Mouse (Mus musculus): ENCODE results near the gene Lrrk1.

Gene Lrrk1

DNA sequence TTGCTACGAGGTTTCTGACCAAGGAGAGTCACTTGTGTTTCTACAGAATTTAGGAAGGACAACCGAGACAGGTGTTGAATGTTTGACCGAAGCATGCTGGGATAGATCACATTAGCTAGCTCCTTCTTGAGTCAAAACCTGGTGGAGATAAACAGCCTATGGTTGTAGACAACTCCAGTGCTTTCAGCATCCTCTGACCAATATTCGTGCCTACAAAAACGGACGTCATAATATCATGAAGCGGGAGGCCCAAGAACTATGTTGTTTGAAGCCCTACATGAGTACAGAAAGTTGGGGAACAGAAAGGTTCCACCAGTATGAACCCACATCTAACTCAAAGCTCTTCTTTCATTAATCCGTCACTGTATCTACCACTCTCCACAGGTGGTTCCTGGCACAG is 3.3 kb downstream of the Lrrk1 start:
- no peak for DNase-seq (ENCODE audit: low spot score in 2 of 2)

DNA sequence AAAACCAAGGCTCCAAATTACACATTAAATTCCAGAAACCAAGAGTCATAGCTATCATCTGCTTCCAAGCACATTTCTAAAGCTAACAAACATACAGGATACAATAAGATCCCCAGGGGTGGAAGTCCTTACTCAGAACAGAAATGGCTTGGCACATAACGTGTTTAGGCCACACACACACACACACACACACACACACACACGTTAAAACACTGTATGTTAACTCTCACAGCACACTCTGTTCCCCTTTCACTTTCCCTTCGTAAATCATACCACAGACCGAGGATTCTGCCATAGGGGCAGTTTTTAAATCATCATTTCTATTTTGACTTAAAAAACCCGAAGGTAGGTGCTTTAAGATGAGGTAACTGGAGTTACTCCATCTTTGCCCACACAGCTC is 3.9 kb downstream of the Lrrk1 start:
- DNase-seq (ENCODE audit: low spot score in 2 of 2) = no peak

DNA sequence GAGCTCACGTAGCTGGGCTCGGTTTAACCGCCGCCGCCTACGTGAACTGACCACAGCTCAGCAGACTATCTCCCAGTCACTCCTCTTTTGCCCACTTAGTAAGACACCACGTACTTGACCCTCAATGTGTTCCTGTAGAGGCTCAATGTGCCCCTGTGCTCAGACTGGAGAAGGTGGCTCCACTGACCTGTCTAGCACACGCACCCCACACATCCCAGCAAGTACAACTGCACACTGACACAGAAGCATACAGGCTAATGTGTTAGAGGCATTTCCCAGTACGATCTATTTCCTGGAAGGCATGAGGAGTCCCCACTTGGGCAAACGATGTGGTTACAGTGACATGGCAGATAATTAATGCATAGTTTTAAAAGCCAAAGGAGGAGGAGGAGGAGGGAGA is 11.6 kb downstream of the Lrrk1 start:
- DNase-seq (ENCODE audit: low spot score in 2 of 2) = no peak

DNA sequence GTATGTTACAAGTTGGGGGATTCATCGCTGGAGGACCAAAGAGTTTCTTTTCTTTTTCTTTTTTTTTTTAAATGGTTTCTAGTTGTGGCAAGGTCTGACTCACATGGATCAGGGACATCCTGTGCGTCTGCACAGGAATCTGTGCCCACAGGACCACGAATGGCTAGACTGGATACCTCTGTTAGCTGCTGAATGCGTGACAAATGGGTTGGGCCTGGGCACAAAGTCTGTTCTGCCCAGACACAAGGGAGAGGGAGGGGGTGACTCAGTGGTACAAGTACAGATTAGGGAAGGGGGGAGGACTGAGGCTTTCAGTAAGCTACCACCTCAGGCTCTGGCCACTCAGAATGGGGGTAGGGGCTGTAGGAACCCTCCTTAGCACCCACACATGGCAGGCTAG is 12.4 kb downstream of the Lrrk1 start:
- no peak for DNase-seq (ENCODE audit: low spot score in 2 of 2)

DNA sequence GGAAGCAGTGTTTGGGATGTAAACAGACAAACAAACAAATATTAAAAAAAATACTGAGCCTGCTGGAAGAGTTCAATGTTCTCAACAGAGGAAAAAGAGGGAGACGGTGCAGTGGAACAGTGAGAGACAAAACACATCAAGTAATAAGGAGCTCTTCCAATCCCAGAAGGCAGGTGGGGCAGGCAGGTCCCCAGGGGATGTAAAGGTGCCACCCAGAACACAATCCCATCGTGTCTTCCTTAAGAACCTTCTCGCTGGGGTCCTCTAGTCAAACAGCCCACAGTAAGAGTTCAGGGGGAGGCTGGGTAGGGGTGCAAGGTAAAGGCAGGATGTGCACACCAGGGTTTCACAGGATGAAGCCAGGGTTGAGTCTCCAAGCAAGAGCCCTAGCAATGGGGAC is 14.8 kb downstream of the Lrrk1 start:
- no peak for DNase-seq (ENCODE audit: low spot score in 2 of 2)

DNA sequence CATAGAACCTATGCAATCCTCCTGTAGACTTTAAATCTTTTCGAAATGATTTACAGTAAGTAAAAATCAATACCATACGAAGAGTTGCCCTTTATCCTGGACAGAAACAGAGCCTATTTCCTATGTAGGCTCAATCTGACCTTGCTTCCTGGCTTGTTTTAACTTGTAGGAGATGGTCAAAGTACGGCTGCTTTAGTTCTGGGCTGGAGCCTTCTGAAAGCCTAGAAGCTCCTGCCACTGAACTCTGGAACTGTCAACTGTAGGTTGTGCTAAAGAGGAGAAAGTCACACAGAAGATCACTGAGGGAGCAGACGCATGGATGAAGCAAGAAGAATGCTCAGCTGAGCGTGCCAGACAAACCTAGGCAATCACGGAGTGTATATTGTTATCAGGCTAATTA is 17.2 kb downstream of the Lrrk1 start:
- no peak for DNase-seq (ENCODE audit: low spot score in 2 of 2)

DNA sequence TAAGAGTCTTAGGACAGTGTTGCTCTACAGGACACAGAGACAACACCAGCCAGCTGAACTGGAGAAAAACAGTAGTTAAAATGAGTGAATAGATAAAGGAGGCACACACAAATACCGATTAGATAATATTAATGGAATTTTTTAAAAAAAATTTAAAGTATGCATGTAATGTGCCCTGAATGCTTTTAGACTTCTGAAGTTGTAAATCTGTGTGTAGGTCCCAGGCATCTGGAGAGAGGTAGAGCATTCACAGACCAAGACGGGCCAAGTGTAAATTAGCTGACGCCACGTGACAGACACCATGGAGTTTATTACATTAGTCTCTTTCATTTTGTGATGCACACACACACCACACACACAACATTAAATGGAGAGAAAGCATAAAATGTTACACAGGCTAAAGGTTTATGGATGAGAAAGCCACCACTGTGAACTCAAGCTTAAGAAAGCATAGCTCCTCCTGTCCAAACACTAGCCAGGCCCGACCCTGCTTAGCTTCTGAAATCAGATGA is 18.2 kb downstream of the Lrrk1 start:
- no peak for DNase-seq (ENCODE audit: low spot score in 2 of 2)

DNA sequence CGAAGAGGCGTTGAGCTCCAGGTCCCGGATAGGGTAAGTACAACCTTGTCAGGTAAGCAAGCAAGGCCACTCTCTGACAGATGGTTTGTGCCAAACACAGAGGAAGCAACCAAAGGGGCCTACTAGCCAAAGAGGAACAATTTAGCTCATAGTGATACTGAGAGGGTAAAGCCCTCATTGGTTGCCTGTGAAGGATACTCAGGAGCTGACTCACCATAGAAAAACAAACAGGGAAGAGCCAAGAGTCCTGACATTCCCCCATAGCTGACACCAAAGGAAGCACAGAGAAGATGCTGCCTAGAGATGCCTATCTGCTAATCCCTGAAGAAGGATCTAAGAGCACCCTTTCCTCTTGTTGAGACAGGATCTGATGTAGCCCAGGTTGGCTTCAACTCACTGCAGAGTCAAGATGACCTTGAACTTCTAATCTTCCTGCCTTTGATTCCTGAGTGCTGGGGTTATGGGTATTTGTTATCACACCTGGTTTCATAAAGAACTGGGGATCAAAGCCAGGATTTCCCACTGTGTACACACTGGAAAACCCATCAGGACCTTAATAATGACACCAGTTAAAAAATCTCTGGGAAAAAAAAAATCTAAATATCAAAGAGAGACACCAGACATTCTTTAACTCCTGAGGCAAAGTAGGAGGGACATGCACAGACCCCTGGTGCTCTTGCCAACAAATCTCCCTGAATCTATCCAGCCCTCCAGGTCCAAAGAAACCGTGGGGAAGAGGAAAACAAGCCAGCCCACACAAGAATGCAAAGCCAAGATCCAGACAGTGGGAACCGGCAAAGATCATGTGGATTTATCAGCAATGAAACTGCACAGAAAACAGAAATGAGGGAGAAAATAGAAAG is 18.8 kb downstream of the Lrrk1 start:
- DNase-seq (ENCODE audit: low spot score in 2 of 2) = no peak

DNA sequence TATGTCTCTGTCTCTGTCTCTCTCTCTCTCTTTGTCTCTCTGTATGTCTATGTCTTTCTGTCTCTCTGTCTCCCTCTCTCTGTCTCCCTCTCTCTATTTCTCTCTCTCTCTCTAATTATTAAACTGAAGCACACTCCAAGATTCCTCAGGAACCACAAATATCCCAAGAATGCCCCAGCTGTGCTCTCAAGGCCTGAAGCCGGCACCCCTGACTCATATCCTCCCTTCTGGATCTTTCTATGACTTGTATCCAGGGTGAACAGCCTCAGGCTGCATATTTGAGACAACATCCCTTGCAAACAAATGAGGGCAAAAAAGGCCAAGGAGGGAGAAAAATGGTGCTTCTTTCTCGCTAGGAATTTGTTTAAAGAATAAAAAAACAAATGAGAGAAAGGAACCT is 22.2 kb downstream of the Lrrk1 start, which contains the start of gene Gm10974:
Gene Gm10974, plus strand, starts transcription at position 2 of the 400 bp plus-strand sequence.
- DNase-seq (ENCODE audit: low spot score in 2 of 2) = no peak

DNA sequence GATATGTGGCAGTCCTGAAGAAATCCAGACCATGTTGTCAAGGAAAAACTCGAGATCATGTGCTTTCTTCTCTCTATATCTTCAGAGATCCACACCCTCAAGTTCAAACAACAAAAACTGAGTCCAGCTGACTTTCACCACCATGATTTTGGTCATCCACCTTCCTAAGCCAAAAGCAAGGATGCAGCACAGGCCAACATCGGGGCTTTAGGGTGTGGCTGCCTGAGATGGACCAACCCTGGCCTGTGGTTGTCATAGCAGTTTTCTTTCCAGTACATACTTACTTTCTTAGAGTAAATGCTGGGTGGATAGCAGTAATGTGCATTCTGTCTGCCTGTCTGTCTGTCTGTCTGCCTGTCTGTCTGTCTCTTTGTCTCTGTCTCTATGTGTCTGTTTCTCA is 22.7 kb downstream of the Lrrk1 start:
- DNase-seq (ENCODE audit: low spot score in 2 of 2) = no peak

DNA sequence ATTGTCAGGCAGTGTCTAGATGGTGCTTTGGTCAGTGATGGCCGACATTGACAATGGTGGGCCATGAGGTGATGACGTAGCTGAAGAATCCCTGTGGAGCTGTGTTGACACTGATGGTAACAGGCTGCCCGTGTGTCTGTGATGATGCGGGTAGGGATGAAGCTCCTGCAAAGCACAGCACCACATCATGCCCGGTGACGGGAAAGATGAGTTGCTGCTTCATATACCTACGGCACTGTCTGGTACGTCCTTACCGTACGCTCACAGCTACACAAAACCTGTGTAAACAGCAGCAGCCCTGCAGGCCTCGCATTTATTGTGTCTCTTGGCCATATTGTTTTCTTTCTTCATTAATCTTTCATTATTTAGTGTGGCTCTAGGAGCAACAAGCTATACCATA is 23.7 kb downstream of the Lrrk1 start:
- DNase-seq (ENCODE audit: low spot score in 2 of 2) = no peak

DNA sequence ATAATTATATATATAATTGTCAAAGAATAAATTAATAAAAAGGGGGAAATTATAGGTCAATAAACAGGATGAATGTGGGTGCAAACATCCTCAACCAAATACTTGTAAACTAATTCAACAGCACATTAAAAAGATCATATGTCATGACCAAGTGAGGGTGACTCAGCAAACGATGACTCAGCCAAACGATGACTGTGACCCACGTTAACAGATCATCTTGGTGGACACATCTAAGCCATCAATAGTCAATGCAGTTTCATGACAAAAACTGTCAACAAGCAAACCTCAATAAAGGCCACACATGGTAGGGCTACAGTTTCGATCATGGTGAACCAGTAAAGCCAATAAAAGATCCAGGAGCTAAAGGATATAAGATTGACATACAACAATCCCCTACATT is 29.1 kb downstream of the Lrrk1 start:
- no peak for DNase-seq (ENCODE audit: low spot score in 2 of 2)

DNA sequence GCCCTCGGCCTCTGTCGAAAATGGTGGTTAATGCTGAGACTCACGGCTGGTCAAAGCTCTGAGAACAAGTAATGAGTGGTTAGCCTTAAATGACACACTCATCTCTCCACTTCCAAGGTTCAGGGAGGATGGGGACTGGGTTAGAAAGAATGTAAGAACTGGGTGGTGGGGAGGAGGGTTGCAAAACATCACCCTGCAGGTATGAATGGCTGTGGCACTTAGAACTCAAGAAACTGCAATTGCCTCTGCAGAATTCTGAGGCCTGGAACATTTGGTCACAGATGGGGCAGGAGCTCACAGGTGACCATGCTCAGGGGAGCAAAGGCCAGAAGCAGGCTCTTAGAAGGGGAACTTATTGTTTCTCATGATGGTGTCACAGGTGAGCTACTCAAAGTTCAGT is 29.7 kb downstream of the Lrrk1 start:
- DNase-seq (ENCODE audit: low spot score in 2 of 2) = no peak

DNA sequence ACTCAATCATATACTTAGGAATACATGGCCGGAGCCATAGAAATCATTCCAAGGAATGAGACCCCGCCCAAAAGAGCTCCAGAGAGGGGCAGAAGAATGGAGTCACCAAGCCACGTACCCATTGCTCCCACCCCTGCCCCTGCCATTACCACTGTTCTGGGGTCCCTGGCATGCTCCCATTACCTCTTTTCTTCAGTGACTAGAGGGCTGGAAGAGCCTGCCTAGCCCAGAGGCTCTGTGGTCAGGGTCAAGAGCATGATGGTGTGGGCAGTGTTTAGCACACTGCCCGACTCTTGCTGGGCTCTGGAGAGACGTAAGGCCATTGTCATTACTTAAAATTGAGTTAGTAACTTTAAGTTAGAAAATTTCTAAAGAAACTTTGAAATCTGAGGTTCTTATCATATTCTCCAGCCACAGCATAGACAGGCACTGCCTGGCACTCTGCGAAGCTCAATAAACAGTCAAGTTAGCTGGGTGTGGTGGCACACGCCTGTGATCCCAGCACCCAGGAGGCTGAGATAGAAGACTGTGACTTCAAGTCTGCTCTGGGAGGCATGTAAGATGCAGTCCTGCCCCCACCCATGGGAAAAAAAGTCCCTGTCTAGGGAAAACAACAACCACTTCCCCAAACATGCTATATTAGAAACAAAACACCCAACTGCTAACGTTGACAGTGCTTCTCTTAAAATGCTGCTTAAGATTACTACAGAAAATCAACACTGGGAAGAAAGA is 32.2 kb downstream of the Lrrk1 start:
- no peak for DNase-seq (ENCODE audit: low spot score in 2 of 2)

DNA sequence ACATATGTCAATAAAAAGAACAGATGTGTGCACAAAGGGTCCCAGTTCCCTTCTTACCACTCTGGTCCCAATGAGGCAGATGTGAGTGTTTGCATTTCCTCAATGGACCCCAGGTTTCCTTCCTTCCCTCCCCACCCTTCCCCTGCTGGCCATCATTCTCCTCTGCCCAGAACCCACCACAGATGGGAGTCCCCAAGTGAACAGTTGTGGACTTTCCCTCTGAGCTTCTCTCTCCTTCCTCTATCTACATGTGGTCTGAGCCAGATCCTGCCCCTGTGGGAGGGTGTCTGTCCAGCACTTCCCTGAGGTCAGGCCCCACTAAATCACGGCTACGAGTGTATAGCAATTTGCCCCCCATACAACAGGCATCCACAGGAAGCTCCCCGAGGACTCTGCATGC is 33.2 kb downstream of the Lrrk1 start:
- DNase-seq (ENCODE audit: low spot score in 2 of 2) = no peak

DNA sequence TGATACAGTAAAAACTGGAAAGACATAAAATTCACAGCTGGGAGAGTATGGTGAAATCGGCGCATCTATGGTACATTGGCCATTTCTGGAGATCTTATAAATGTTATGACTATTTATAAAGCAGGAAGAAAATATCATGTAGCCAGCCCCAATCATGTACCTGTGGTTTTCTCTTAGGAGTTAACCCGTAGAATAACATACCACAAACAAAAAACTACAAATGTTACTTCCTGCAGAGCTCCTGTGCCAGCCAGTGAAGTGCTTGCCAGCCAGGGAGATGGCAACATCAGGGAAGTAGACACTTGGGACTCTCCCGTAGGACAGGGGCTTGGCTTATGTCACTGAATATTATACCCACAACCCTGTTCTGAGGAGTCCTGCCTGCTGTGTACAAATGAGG is 37.1 kb downstream of the Lrrk1 start:
- no peak for DNase-seq (ENCODE audit: low spot score in 2 of 2)

DNA sequence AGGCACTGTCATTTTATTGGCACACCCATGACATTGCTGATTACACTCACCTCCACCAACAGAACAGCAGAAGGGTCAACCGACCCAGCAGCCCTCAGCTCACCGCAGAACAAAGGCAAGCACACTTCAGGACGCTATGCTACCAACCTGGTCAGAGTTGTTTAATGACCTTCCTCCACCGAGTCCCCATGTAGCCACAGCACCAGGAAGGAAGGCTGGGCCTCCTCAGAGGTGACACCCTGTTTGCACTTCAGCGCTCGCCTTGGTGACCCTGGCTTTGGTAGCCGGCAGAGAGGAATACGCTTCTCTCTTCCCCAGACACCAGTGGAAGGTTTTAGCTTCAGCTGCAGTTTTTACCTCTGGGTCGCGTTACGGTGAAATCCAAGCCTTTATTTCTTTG is 38.5 kb downstream of the Lrrk1 start:
- DNase-seq (ENCODE audit: low spot score in 2 of 2) = no peak

DNA sequence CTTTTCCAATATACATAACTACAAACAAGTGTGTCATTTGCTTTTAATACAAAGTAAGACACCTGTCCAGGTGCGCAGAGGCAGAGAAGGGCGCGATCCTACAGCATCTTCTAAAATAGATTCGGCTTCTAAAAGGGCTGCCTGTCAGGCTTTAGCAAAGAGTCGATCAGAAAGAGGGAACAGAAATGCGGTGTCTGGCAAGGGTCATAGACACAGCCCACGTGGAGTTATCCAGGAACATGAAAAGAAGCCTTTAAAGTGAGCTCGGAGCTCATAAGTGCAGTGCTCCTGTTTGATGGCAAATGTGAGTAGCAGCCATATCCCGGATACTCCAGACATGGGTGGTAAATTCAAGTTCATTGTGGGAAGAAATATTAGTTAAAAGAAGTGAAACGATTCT is 39.6 kb downstream of the Lrrk1 start:
- DNase-seq (ENCODE audit: low spot score in 2 of 2) = no peak

DNA sequence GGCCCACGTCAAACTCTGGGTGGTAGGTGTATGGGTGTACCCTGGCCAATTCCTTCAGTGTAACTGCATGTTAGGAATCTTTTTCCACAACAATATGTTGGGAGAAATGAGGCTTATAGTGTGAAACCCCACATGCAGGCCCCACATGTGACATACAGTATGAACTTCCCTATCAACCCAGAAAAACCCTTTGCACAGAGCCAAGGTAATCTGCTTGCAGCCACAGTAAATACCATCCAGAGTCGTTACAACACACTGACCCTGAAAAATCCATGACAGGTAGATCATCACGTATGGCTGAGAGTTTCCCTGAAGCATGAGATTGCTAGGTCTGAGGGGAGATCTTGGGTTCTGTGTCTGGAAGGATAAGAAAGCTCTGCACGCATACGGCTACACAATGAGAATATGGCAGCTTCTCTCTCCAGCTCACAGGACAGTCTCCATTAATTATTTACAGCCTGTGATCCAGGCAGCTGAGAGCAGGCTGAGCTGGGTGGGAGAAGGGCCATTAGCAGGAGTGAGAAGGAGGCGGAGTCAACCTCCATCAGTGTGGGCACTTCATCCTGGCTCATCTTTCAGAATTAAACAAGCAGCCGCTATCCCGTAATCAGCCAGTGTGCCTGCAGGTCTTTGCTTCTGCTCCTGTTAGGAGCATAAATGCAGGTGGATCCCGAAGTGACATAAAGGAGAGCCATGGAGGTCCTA is 41.0 kb downstream of the Lrrk1 start:
- no peak for DNase-seq (ENCODE audit: low spot score in 2 of 2)

DNA sequence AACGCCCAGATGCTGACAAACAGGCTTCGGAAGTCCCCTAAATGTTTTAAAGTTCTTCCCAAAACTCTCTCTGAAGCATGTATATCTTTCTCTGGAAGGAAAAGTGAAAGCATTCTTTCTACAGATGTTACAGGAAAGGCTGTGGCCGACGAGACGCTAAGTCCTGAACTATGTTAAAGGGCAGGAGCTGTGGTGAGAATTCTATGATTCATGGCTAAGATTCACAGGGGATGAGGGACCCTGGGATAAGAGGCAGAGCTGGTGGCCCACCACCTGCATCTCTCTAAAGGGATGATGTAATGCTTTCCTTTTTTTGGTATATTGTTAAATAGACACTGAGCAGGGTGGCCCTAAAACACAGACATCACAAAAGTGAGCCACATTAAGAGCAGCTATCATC is 44.8 kb downstream of the Lrrk1 start:
- no peak for DNase-seq (ENCODE audit: low spot score in 2 of 2)

DNA sequence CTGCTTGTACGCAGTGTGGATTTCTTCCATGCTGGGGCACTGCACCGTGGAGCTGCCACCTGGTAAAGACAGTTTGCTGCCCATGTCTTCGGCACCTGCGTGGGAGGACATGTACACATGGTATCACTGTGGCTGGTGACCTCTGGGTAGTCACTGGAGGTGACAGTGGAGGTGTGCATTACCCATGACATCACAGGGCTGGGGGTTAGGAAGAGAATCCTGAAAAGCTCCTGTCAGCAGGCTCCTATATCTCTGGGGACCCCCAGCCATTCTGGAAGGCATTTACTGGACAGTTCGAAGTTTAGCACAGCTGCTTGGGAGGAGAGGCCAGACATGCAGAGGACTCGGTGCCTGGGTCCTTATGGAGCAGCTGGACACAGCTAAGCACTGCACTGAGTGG is 45.3 kb downstream of the Lrrk1 start:
- no peak for DNase-seq (ENCODE audit: low spot score in 2 of 2)

DNA sequence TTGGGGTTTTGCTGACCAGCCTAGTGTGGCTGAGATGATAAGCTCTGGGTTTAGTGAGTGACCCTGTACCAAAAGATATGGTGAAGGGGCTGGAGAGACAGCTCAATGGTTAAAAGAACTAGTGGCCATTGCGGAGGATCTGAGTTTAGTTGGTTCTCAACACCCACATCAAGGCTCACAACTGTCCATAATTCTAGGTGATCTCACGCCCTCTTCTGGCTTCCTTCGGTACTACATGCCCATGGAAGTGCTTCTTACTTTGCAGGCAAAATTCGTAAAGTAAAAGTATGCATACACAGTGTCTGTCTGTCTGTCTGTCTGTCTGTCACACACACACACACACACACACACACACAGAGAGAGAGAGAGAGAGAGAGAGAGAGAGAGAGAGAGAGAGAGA is 45.8 kb downstream of the Lrrk1 start:
- peak; percentile 31 to 45 for DNase-seq (ENCODE audit: low spot score in 2 of 2)

DNA sequence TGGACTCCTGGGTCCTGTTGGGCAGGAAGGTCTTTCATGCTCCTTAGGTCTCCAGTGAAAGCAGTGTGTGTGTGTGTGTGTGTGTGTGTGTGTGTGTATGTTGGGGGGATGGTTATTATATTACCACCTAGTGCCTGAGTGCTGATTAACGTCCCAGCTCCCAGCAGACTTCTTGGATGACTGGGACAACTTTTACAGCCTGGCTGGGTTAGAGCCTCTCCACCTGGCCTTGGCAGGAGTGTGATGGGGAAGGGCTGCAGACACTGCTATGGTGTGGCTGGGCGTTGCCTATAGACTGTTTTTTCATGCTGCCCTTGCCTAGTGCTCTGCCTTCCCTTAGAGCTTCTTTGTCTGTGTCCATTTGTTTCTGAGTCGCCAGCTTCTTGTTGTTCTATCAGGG is 48.1 kb downstream of the Lrrk1 start:
- no peak for DNase-seq (ENCODE audit: low spot score in 2 of 2)

All from right cerebral cortex, postnatal 10 days (tissue).